Mouse (Mus musculus) left cerebral cortex, postnatal 10 days (tissue): ENCODE results near the gene Gm17402. TPM values are rescaled to one million over a fixed set of nuclear protein-coding genes. Genes with fewer than 3 reads are reported as not detected.

Experiments
- DNase-seq, 2 experiments: peaks; one replicate each; pipeline ENCODE4 v3.0.0; 2021 to 2022; ENCODE audit warnings: low spot score in 2 of 2, mixed read lengths in 1 of 2; ENCODE audit errors: extremely low spot score in 1 of 2
- intact Hi-C: fragments of 180-260 bp; cut with DNase I; formaldehyde crosslinking; loops from one replicate; pipeline ENCODE4 v1.15.1; 2025
- total RNA-seq, 2 experiments: library from RNA; stranded (reverse); gene quantifications; 2 replicates each; pipeline ENCODE4 v1.2.3; 2021

The Gm17402 gene
- not detected for total RNA-seq

- no peak for DNase-seq
Observed at GRCm38 (mm10) chr3:67375063-67375462, at the start of gene Gm17402. Gene Gm17402, minus strand, starts transcription at chr3:67375163.

GRCm38 (mm10) chr3:67378215-67378614, 3.3 kb upstream of the Gm17402 start:
- intact Hi-C loops = no loop called here
- no peak for DNase-seq

More at GRCm38 (mm10) chr3:67375063-67375462, at the start of gene Gm17402:
- intact Hi-C loops = no loop called here

- intact Hi-C loops = no loop called here
- DNase-seq = no peak
Observed at GRCm38 (mm10) chr3:67374360-67374778, 594 bp downstream of the Gm17402 start.

- peak; percentile 91 to 93 for DNase-seq
- intact Hi-C loops = no loop called here
Observed at GRCm38 (mm10) chr3:67373872-67374271, 1.1 kb downstream of the Gm17402 start, which contains the start of gene Mlf1. Gene Mlf1, plus strand, starts transcription at chr3:67374097.

GRCm38 (mm10) chr3:67372781-67373180, 2.2 kb downstream of the Gm17402 start:
- intact Hi-C loops = no loop called here
- no peak for DNase-seq

GRCm38 (mm10) chr3:67372194-67372593, 2.8 kb downstream of the Gm17402 start:
- intact Hi-C loops = no loop called here
- no peak for DNase-seq

- intact Hi-C loops = no loop called here
- DNase-seq = no peak
Observed at GRCm38 (mm10) chr3:67369407-67370079, 5.4 kb downstream of the Gm17402 start.

- intact Hi-C loops = no loop called here
- no peak for DNase-seq
Observed at GRCm38 (mm10) chr3:67367481-67367880, 7.5 kb downstream of the Gm17402 start.

- intact Hi-C loops = no loop called here
- no peak for DNase-seq
Observed at GRCm38 (mm10) chr3:67366087-67366892, 8.7 kb downstream of the Gm17402 start.

- intact Hi-C loops = no loop called here
- DNase-seq = no peak
Observed at GRCm38 (mm10) chr3:67358376-67358775, 16.6 kb downstream of the Gm17402 start.

GRCm38 (mm10) chr3:67352763-67353149, 22.2 kb downstream of the Gm17402 start:
- intact Hi-C loops = loop anchor here (2.0 to 5.0 kb wide), 2 partner anchors 75 to 216 kb away; no protein-coding TSS in a partner anchor
- no peak for DNase-seq

GRCm38 (mm10) chr3:67352128-67352762, 22.7 kb downstream of the Gm17402 start:
- intact Hi-C loops = loop anchor here (2.0 to 5.0 kb wide), 2 partner anchors 75 to 217 kb away; no protein-coding TSS in a partner anchor

GRCm38 (mm10) chr3:67351406-67352127, 23.4 kb downstream of the Gm17402 start:
- intact Hi-C loops = loop anchor here (2.0 to 5.0 kb wide), 2 partner anchors 76 to 217 kb away; no protein-coding TSS in a partner anchor
- no peak for DNase-seq

More at GRCm38 (mm10) chr3:67352128-67352762, 22.7 kb downstream of the Gm17402 start:
- DNase-seq = peak in 1 of 2 experiments; percentile 47

- intact Hi-C loops = loop anchor here (10.0 kb wide), 2 partner anchors 362 to 1342 kb away; partner anchors contain the start of genes Rsrc1 and Shox2
- no peak for DNase-seq
Observed at GRCm38 (mm10) chr3:67346674-67347073, 28.3 kb downstream of the Gm17402 start.

GRCm38 (mm10) chr3:67344599-67344998, 30.4 kb downstream of the Gm17402 start:
- peak; percentile 44 to 50 for DNase-seq

GRCm38 (mm10) chr3:67343004-67343662, 31.8 kb downstream of the Gm17402 start:
- intact Hi-C loops = loop anchor here (2.0 to 10.0 kb wide), 4 partner anchors 358 to 1338 kb away; partner anchors contain the start of genes Rsrc1 and Shox2
- no peak for DNase-seq

More at GRCm38 (mm10) chr3:67344599-67344998, 30.4 kb downstream of the Gm17402 start:
- intact Hi-C loops = loop anchor here (5.0 to 10.0 kb wide), 3 partner anchors 360 to 1340 kb away; partner anchors contain the start of genes Rsrc1 and Shox2

- intact Hi-C loops = loop anchor here (5.0 to 10.0 kb wide), 3 partner anchors 356 to 1336 kb away; partner anchors contain the start of genes Rsrc1 and Shox2
- DNase-seq = no peak
Observed at GRCm38 (mm10) chr3:67340921-67341320, 34.0 kb downstream of the Gm17402 start.

- intact Hi-C loops = no loop called here
- no peak for DNase-seq
Observed at GRCm38 (mm10) chr3:67339558-67339957, 35.4 kb downstream of the Gm17402 start.
